Mouse (Mus musculus): ENCODE data around the gene Lipc. TPM values are rescaled to one million over a fixed set of nuclear protein-coding genes. Genes with fewer than 3 reads are reported as not detected.
"Not testable (repeated sequence)": the region's sequence is repeated elsewhere in the genome, so short reads cannot be mapped to it uniquely, and the experiment has no call there.

Lipc gene
- polyA plus RNA-seq, 1 experiment from 2014 or later, result 0.38 TPM

DNA sequence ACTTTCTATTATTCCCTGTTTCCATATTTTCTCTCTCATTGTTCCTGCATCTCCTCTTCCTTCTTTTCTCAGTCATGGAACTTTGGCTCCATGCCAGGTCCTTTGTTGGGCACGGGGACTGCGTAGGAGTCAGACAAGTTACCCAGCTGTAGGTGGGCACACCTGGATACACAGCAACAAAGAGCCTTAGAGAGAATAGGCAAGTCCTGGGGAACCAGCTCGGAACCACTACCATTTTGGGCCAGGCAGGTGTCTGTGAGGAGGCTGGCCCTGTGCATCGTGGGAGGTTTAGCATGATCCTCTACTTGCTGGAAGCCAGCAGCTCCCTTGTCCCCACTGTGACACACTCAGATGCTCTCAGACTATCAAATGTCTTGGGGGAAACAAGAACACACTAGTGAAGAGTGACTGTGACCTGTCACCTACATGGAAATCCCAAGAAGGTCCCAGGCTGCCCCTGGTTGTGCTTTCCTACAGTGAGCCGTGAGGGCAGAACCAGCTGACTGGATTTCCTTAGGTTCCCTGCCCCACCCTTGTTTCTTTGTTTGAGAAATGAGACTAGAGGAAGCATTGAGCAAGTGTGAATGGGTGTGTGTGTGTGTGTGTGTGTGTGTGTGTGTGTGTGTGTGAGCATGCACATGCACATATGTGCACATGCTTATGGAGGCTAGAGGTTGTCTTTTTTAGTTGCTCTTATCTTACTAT lies 82.7 kb downstream of the Lipc start:
- no peak overlapping the region for H3K9ac ChIP-seq (ENCODE audit: low read length)
- H3K4me3 ChIP-seq (ENCODE audit: low read depth, low read length), result no peak overlapping the region
- no peak overlapping the region for H3K4me2 ChIP-seq (ENCODE audit: low read length)
- 72% methylated on average over 5 of the region's 5 CpGs for WGBS
- no peak overlapping the region for H3K27ac ChIP-seq (ENCODE audit: low read depth, low read length)
- no peaks in the 10 kb centered on the region for H3K4me1 ChIP-seq (ENCODE audit: control insufficient read depth, insufficient read depth, low read length)
- no peak for ATAC-seq
- DNase-seq (ENCODE audit: low spot score), result no peak
- H3K9me3 ChIP-seq (replicated peaks; ENCODE audit: control insufficient read depth, low read length), result no peaks in the 10 kb centered on the region
- H3K36me3 ChIP-seq (ENCODE audit: control insufficient read depth, insufficient read depth, low read length), result no peaks in the 10 kb centered on the region
- no peaks in the 10 kb centered on the region for H3K27me3 ChIP-seq (replicated peaks; ENCODE audit: control insufficient read depth, insufficient read depth, low read length)

DNA sequence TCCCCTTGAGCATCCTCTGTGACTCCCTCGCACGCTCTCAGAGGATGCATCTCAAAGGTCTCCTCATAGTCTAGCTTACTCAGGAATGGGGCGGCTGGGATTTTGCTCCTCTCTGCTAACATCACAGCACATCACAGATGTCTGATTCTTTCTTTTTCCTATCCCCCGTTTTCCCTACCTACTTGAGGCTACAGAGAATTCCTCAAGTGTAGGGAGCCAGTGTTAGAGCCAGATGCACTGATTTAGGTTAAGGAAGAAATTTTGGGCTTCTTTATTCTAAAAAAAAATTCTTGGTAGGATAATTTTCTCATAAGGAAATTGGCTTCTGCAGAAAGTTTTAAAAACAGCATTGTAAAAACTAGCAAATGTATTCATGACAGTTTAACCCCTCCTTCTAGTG lies 84.6 kb downstream of the Lipc start:
- Histone ChIP-seq H3K27me3 (replicated peaks; ENCODE audit: control insufficient read depth, insufficient read depth, low read length) (no peaks in the 10 kb centered on the region), H3K36me3 (ENCODE audit: control insufficient read depth, insufficient read depth, low read length) (no peaks in the 10 kb centered on the region), H3K27ac (ENCODE audit: low read depth, low read length) (no peak overlapping the region), H3K4me3 (ENCODE audit: low read depth, low read length) (no peak overlapping the region), H3K9ac (ENCODE audit: low read length) (no peak overlapping the region), H3K4me1 (ENCODE audit: control insufficient read depth, insufficient read depth, low read length) (no peaks in the 10 kb centered on the region), H3K9me3 (replicated peaks; ENCODE audit: control insufficient read depth, low read length) (no peaks in the 10 kb centered on the region), H3K4me2 (ENCODE audit: low read length) (no peak overlapping the region)
- no peak for ATAC-seq
- 89% methylated on average over 4 of the region's 4 CpGs for WGBS
- no peak for DNase-seq (ENCODE audit: low spot score)

DNA sequence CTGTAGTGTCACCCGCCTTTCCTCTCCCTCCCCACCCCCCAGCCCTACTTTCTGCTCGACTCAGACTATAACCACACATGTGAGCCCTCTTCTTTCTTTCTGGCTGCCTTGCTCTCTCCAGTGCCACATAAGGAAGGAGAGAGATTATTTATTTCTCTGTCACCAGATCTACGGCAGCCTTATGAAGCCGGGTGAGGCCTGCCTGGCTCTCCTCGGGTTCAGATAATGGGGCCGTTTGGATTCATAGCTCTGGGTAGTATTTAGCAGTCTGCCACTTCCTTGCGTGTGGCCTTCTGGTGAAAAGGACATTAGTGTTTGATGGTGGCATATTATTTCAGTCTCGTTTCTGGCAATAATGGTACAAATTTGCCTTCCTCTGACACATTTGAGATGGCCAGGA lies 88.0 kb downstream of the Lipc start:
- Histone ChIP-seq H3K4me2 (ENCODE audit: low read length) (no peak overlapping the region), H3K36me3 (ENCODE audit: control insufficient read depth, insufficient read depth, low read length) (no peaks in the 10 kb centered on the region), H3K27ac (ENCODE audit: low read depth, low read length) (no peak overlapping the region), H3K4me3 (ENCODE audit: low read depth, low read length) (no peak overlapping the region), H3K9me3 (replicated peaks; ENCODE audit: control insufficient read depth, low read length) (no peaks in the 10 kb centered on the region), H3K4me1 (ENCODE audit: control insufficient read depth, insufficient read depth, low read length) (no peaks in the 10 kb centered on the region), H3K9ac (ENCODE audit: low read length) (no peak overlapping the region), H3K27me3 (replicated peaks; ENCODE audit: control insufficient read depth, insufficient read depth, low read length) (no peaks in the 10 kb centered on the region)
- ATAC-seq, result no peak
- no peak for DNase-seq (ENCODE audit: low spot score)
- WGBS, result 77% methylated on average over 8 of the region's 8 CpGs

DNA sequence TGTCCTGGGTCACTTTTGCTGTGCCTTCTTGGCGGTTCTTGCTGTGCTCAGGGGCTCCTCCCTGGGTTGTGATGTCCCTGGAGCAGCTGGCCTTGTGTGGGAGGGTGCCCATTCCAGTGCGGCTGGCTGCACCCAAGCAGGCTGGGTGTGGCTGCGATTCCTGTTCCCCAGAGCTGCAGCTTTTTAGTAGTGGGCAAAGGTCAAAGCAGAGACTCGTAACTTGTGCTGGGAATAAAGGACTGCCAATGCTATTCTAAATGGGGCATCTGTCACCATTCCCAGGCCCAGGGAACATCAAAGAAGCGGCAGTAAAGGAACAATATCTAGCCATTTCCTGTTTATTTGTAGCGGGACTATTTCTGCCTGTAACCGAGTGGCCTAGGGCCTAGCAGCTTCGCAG lies 88.7 kb downstream of the Lipc start:
- no peak overlapping the region for H3K27ac ChIP-seq (ENCODE audit: low read depth, low read length)
- DNase-seq (ENCODE audit: low spot score), result no peak
- 64% methylated on average over 8 of the region's 8 CpGs for WGBS

DNA sequence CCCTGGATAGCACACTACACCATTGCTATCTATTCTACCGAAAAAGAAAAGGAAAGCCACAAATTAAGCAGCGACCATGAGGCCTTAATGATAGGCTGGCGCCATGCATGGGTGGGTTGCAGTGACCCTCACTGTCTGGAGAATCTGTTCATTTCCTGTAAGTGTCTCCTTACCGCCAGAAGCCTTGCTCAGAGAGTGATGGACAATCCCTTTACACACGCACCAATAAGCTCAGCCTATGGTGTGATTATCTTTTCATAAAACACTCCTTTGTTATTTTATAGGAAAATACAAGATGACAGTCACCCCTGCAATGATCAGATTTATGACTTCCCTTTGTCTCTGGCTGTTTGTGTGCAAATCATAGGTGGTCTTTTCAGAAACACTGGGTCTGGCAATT lies 92.8 kb downstream of the Lipc start:
- no peaks in the 10 kb centered on the region for H3K9me3 ChIP-seq (replicated peaks; ENCODE audit: control insufficient read depth, low read length)
- no peak overlapping the region for H3K4me2 ChIP-seq (ENCODE audit: low read length)
- H3K27me3 ChIP-seq (replicated peaks; ENCODE audit: control insufficient read depth, insufficient read depth, low read length), result no peaks in the 10 kb centered on the region
- H3K9ac ChIP-seq (ENCODE audit: low read length), result no peak overlapping the region
- H3K27ac ChIP-seq (ENCODE audit: low read depth, low read length), result no peak overlapping the region
- ATAC-seq, result no peak
- H3K36me3 ChIP-seq (ENCODE audit: control insufficient read depth, insufficient read depth, low read length), result no peaks in the 10 kb centered on the region
- 76% methylated on average over 5 of the region's 5 CpGs for WGBS
- no peak for DNase-seq (ENCODE audit: low spot score)
- H3K4me1 ChIP-seq (ENCODE audit: control insufficient read depth, insufficient read depth, low read length), result no peaks in the 10 kb centered on the region; the same call in 1 of the 2 replicates
- H3K4me3 ChIP-seq (ENCODE audit: low read depth, low read length), result no peak overlapping the region

More for the DNA sequence above, 88.7 kb downstream of the Lipc start:
- Histone ChIP-seq H3K9ac (ENCODE audit: low read length) (no peak overlapping the region), H3K4me1 (ENCODE audit: control insufficient read depth, insufficient read depth, low read length) (no peaks in the 10 kb centered on the region), H3K4me2 (ENCODE audit: low read length) (no peak overlapping the region), H3K27me3 (replicated peaks; ENCODE audit: control insufficient read depth, insufficient read depth, low read length) (no peaks in the 10 kb centered on the region), H3K9me3 (replicated peaks; ENCODE audit: control insufficient read depth, low read length) (no peaks in the 10 kb centered on the region), H3K36me3 (ENCODE audit: control insufficient read depth, insufficient read depth, low read length) (no peaks in the 10 kb centered on the region), H3K4me3 (ENCODE audit: low read depth, low read length) (no peak overlapping the region)
- ATAC-seq, result no peak

DNA sequence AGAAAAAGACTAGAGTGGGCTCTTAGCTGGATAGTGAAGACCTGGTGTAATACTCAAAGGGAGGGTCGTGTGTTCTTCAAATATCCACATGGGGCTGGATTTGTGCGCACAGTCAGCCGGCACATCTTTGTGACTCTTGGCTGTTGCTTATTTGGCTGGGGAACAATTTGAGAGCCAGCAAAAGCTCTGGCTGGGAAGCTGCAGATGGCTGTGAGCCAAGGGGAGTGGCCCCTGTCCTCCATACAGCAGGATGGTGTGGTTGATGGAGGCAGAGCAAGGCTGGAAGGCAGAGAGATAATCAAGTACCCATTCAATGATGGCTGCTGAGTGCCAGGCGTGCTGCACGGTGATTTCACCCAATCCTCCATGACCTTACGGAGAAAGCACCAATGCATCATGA lies 96.2 kb downstream of the Lipc start:
- H3K27me3 ChIP-seq (replicated peaks; ENCODE audit: control insufficient read depth, insufficient read depth, low read length), result no peaks in the 10 kb centered on the region
- no peak overlapping the region for H3K27ac ChIP-seq (ENCODE audit: low read depth, low read length)
- H3K4me3 ChIP-seq (ENCODE audit: low read depth, low read length), result no peak overlapping the region
- H3K4me1 ChIP-seq (ENCODE audit: control insufficient read depth, insufficient read depth, low read length), result no peaks in the 10 kb centered on the region; the same call in 1 of the 2 replicates
- ATAC-seq (no peak), DNase-seq (ENCODE audit: low spot score) (peak; percentile 53)
- 69% methylated on average over 6 of the region's 6 CpGs for WGBS
- no peaks in the 10 kb centered on the region for H3K36me3 ChIP-seq (ENCODE audit: control insufficient read depth, insufficient read depth, low read length)
- H3K9ac ChIP-seq (ENCODE audit: low read length), result no peak overlapping the region
- no peak overlapping the region for H3K4me2 ChIP-seq (ENCODE audit: low read length)
- H3K9me3 ChIP-seq (replicated peaks; ENCODE audit: control insufficient read depth, low read length), result no peaks in the 10 kb centered on the region

DNA sequence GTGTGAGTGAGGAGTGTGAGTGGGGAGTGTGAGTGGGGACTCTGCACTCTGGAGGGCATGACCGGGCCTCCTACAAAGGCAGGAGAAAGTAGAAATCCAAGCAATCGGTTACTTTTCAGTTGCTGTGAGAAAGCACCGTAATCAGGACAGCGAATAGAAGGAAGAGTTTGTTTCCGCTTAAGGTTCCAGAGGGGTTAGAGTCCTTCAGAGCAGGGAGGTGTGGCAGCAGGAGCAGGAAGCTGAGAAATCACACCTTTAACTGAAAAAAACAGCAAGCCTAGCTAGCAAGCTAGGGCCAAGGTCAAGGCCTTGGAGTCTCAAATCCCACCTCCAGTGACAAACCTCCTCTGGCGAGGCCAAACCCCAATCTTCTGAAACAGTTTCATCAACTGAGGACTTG lies 97.1 kb downstream of the Lipc start:
- Histone ChIP-seq H3K9me3 (replicated peaks; ENCODE audit: control insufficient read depth, low read length) (no peaks in the 10 kb centered on the region), H3K36me3 (ENCODE audit: control insufficient read depth, insufficient read depth, low read length) (no peaks in the 10 kb centered on the region), H3K27me3 (replicated peaks; ENCODE audit: control insufficient read depth, insufficient read depth, low read length) (no peaks in the 10 kb centered on the region), H3K4me1 (ENCODE audit: control insufficient read depth, insufficient read depth, low read length) (no peaks in the 10 kb centered on the region; the same call in 1 of the 2 replicates), H3K4me3 (ENCODE audit: low read depth, low read length) (no peak overlapping the region), H3K4me2 (ENCODE audit: low read length) (no peak overlapping the region), H3K9ac (ENCODE audit: low read length) (no peak overlapping the region), H3K27ac (ENCODE audit: low read depth, low read length) (no peak overlapping the region)
- DNase-seq (ENCODE audit: low spot score), result no peak
- 82% methylated on average over 6 of the region's 6 CpGs for WGBS
- no peak for ATAC-seq

DNA sequence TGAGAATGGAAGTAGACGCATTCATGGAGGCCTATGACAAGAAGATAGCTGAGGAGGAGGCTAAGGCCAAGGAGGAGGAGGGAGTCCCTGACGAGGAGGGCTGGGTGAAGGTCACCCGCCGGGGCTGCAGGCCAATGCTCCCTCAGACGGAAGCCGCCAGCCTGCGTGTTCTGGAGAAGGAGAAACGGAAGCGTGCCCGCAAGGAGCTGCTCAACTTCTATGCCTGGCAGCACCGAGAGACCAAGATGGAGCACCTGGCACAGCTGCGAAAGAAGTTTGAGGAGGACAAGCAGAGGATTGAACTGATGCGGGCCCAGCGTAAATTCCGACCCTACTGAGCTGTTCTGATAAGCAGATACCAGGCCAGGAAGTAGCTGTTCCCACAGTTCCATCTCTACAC lies 98.9 kb downstream of the Lipc start:
- ATAC-seq; H3K27ac ChIP-seq (ENCODE audit: low read depth, low read length); H3K4me1 ChIP-seq (ENCODE audit: control insufficient read depth, insufficient read depth, low read length); H3K4me3 ChIP-seq (ENCODE audit: low read depth, low read length); H3K4me2 ChIP-seq (ENCODE audit: low read length); H3K36me3 ChIP-seq (ENCODE audit: control insufficient read depth, insufficient read depth, low read length); H3K9me3 ChIP-seq (replicated peaks; ENCODE audit: control insufficient read depth, low read length); H3K9ac ChIP-seq (ENCODE audit: low read length); H3K27me3 ChIP-seq (replicated peaks; ENCODE audit: control insufficient read depth, insufficient read depth, low read length); DNase-seq (ENCODE audit: low spot score): not testable (repeated sequence)
- WGBS, result 94% methylated on average over 15 of the region's 15 CpGs

DNA sequence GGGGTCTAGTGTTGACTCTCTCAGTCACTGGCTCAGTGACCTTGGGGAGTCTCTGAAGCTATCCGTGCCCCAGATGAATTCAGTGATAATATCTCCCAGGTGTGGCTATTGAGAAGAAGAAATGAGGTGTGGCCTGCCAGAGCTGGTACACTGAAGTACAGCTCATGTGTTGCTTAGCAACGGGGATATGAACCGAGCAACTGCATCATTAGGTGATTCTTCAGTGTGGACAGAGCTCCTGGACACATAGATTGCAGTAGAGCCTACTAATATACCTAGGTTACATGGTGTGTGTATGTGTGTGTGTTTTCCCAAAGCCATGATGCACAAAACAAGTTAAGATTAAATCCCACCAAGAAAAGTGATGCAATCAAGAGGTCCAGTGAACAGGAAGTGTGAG lies 100.5 kb downstream of the Lipc start:
- Histone ChIP-seq H3K4me2 (ENCODE audit: low read length) (no peak overlapping the region), H3K27ac (ENCODE audit: low read depth, low read length) (no peak overlapping the region), H3K9me3 (replicated peaks; ENCODE audit: control insufficient read depth, low read length) (no peaks in the 10 kb centered on the region), H3K36me3 (ENCODE audit: control insufficient read depth, insufficient read depth, low read length) (no peaks in the 10 kb centered on the region), H3K9ac (ENCODE audit: low read length) (no peak overlapping the region), H3K4me1 (ENCODE audit: control insufficient read depth, insufficient read depth, low read length) (no peaks in the 10 kb centered on the region; the same call in none of the 2 replicates), H3K27me3 (replicated peaks; ENCODE audit: control insufficient read depth, insufficient read depth, low read length) (no peaks in the 10 kb centered on the region), H3K4me3 (ENCODE audit: low read depth, low read length) (no peak overlapping the region)
- ATAC-seq, result no peak
- 73% methylated on average over 3 of the region's 3 CpGs for WGBS
- no peak for DNase-seq (ENCODE audit: low spot score)
